Mouse (Mus musculus): ENCODE measurements around the gene Tex19.1. TPM values are rescaled to one million over a fixed set of nuclear protein-coding genes. Genes with fewer than 3 reads are reported as not detected.
"Not testable (repeated sequence)": the region's sequence is repeated elsewhere in the genome, so short reads cannot be mapped to it uniquely, and the experiment has no call there.

The Tex19.1 gene
- not detected in 2 replicates for polyA plus RNA-seq (2016; fragmentation: Nextera tagmentation; extraction: Ambion mirVana)

- H3K4me1 ChIP-seq (replicated peaks) = no peaks in the 10 kb centered on the region
- H3K27ac ChIP-seq = no peak within 1 kb of the TSS
- ATAC-seq (ENCODE audit: insufficient number of reproducible peaks, insufficient read depth, low FRiP score, low TSS enrichment, low read depth) = no peak
- no peak within 1 kb of the TSS for H3K4me2 ChIP-seq
- H3K27me3 ChIP-seq = no peaks in the 10 kb centered on the region
- H3K9ac ChIP-seq (replicated peaks) = no peak within 1 kb of the TSS
- 92% methylated on average over 22 of the region's 22 CpGs for WGBS
- no peaks in the 10 kb centered on the region for H3K36me3 ChIP-seq
- no peak within 1 kb of the TSS for H3K4me3 ChIP-seq (replicated peaks)
- no peaks in the 10 kb centered on the region for H3K9me3 ChIP-seq
Measured at GRCm38 (mm10) chr11:121145865-121146264, at the start of gene Tex19.1. TSS of gene Tex19.1 (plus strand) at chr11:121146143.

- no peak overlapping the region for H3K9ac ChIP-seq (replicated peaks)
- no peaks in the 10 kb centered on the region for H3K36me3 ChIP-seq
- no peak overlapping the region for H3K4me2 ChIP-seq
- ATAC-seq (ENCODE audit: insufficient number of reproducible peaks, insufficient read depth, low FRiP score, low TSS enrichment, low read depth) = no peak
- 0 out of 2 replicates have a peak, but pooled peaks cover 4% of the 10 kb centered on the region for H3K4me1 ChIP-seq (replicated peaks)
- no peak overlapping the region for H3K4me3 ChIP-seq (replicated peaks)
- H3K27me3 ChIP-seq = no peaks in the 10 kb centered on the region
- H3K27ac ChIP-seq = no peak overlapping the region
- 76% methylated on average over 7 of the region's 7 CpGs for WGBS
- H3K9me3 ChIP-seq = no peaks in the 10 kb centered on the region
Measured at GRCm38 (mm10) chr11:121099762-121100161, 46.2 kb upstream of the Tex19.1 start.

DNA sequence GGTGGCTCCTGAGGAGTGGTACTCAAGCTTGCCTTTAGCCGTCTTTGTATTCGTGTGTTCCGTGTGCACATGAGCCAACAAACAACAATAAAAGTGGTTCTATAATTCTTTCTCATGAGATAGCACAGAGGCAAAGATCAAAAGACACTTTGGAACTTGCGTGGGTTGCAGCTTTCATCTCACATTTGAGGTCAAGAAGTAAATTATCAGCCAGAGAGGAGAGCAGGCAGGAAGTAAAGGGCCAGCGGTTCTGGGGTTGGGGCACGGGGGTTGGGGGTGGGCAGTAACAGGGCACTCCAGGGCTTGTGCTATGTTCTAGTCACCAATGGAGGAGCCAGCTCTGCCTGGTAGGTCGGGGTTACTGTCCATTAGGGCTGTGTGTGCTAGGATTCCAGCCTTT, 45.3 kb upstream of the Tex19.1 start:
- Histone ChIP-seq H3K9me3 (no peaks in the 10 kb centered on the region), H3K27ac (no peak overlapping the region), H3K36me3 (no peaks in the 10 kb centered on the region), H3K9ac (replicated peaks) (no peak overlapping the region), H3K4me3 (replicated peaks) (no peak overlapping the region), H3K27me3 (no peaks in the 10 kb centered on the region), H3K4me2 (no peak overlapping the region), H3K4me1 (replicated peaks) (0 out of 2 replicates have a peak, but pooled peaks cover 4% of the 10 kb centered on the region)
- ATAC-seq (ENCODE audit: insufficient number of reproducible peaks, insufficient read depth, low FRiP score, low TSS enrichment, low read depth) = no peak
- 39% methylated on average over 7 of the region's 7 CpGs for WGBS

GRCm38 (mm10) chr11:121101124-121101805, 44.7 kb upstream of the Tex19.1 start:
- no peak overlapping the region for H3K9ac ChIP-seq (replicated peaks)
- ATAC-seq (ENCODE audit: insufficient number of reproducible peaks, insufficient read depth, low FRiP score, low TSS enrichment, low read depth) = no peak
- H3K9me3 ChIP-seq = no peaks in the 10 kb centered on the region
- no peak overlapping the region for H3K4me2 ChIP-seq
- H3K4me3 ChIP-seq (replicated peaks) = no peak overlapping the region
- WGBS = 83% methylated on average over 4 of the region's 4 CpGs
- no peaks in the 10 kb centered on the region for H3K27me3 ChIP-seq
- no peaks in the 10 kb centered on the region for H3K36me3 ChIP-seq
- H3K4me1 ChIP-seq (replicated peaks) = 0 out of 2 replicates have a peak, but pooled peaks cover 4% of the 10 kb centered on the region
- H3K27ac ChIP-seq = no peak overlapping the region

- not testable (repeated sequence) for H3K9me3 ChIP-seq; H3K4me1 ChIP-seq (replicated peaks); H3K9ac ChIP-seq (replicated peaks); H3K4me2 ChIP-seq; H3K4me3 ChIP-seq (replicated peaks); ATAC-seq (ENCODE audit: insufficient number of reproducible peaks, insufficient read depth, low FRiP score, low TSS enrichment, low read depth); H3K36me3 ChIP-seq; H3K27me3 ChIP-seq; H3K27ac ChIP-seq
- 80% methylated on average over 1 of the region's 1 CpGs for WGBS
Measured at GRCm38 (mm10) chr11:121107242-121107641, 38.7 kb upstream of the Tex19.1 start.

- Histone ChIP-seq H3K27me3 (no peaks in the 10 kb centered on the region), H3K9me3 (no peaks in the 10 kb centered on the region), H3K4me3 (replicated peaks) (no peak overlapping the region), H3K4me1 (replicated peaks) (0 out of 2 replicates have a peak, but pooled peaks cover 2% of the 10 kb centered on the region), H3K36me3 (no peaks in the 10 kb centered on the region), H3K9ac (replicated peaks) (no peak overlapping the region), H3K4me2 (no peak overlapping the region), H3K27ac (no peak overlapping the region)
- ATAC-seq (ENCODE audit: insufficient number of reproducible peaks, insufficient read depth, low FRiP score, low TSS enrichment, low read depth) = no peak
- WGBS = 75% methylated on average over 9 of the region's 9 CpGs
Measured at GRCm38 (mm10) chr11:121108061-121108460, 37.9 kb upstream of the Tex19.1 start.

DNA sequence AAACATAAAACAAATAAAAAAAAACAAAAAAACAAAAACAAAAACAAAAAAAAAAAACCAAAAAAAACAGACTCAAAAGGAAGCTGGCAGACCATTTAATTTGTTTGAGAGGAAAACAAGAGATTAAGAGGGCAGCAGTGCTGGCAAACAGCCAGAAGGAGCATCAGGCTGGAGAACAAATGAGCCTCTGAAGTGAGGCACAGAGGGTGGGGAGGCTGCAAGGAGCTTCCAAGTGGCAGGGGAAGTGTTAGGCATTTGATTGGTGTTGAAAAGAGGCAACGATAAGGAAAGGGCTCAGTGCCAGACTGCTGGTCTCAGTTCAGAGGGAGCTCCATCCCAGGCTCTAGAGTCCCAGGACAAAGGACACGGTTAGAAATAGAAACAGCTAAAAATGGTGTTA, 36.0 kb upstream of the Tex19.1 start:
- WGBS = 22% methylated on average over 2 of the region's 2 CpGs
- H3K27me3 ChIP-seq = no peaks in the 10 kb centered on the region
- no peak overlapping the region for H3K27ac ChIP-seq
- H3K4me1 ChIP-seq (replicated peaks) = 0 out of 2 replicates have a peak, but pooled peaks cover 2% of the 10 kb centered on the region
- no peaks in the 10 kb centered on the region for H3K9me3 ChIP-seq
- H3K36me3 ChIP-seq = no peaks in the 10 kb centered on the region
- no peak overlapping the region for H3K4me2 ChIP-seq
- H3K4me3 ChIP-seq (replicated peaks) = no peak overlapping the region
- ATAC-seq (ENCODE audit: insufficient number of reproducible peaks, insufficient read depth, low FRiP score, low TSS enrichment, low read depth) = no peak
- no peak overlapping the region for H3K9ac ChIP-seq (replicated peaks)

DNA sequence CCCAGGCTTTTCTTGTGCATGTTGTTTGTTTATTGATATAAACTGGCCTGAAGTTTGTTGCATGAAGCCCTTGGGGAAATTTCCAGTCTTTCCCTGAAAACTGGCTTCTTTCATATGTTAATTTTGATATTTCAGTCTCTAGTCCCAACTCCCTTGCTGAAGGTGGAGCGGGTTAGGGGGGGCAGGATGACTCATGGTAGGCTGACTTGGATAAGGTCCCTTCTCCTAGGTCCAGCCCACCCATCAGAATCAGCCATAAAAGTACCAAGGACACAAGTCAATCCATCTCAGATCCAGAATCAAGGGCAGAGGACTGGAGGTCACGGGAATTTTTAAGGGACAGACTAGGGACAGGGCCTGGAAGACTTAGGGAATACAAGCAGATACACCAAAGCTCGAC, 34.9 kb upstream of the Tex19.1 start:
- WGBS = 95% methylated on average over 3 of the region's 3 CpGs
- 0 out of 2 replicates have a peak, but pooled peaks cover 2% of the 10 kb centered on the region for H3K4me1 ChIP-seq (replicated peaks)

GRCm38 (mm10) chr11:121111601-121112000, 34.3 kb upstream of the Tex19.1 start:
- Histone ChIP-seq H3K9ac (replicated peaks) (no peak overlapping the region), H3K27me3 (no peaks in the 10 kb centered on the region), H3K4me3 (replicated peaks) (no peak overlapping the region), H3K4me2 (no peak overlapping the region), H3K9me3 (no peaks in the 10 kb centered on the region), H3K4me1 (replicated peaks) (0 out of 2 replicates have a peak, but pooled peaks cover 2% of the 10 kb centered on the region), H3K27ac (no peak overlapping the region), H3K36me3 (no peaks in the 10 kb centered on the region)
- WGBS = 85% methylated on average over 1 of the region's 1 CpGs
- no peak for ATAC-seq (ENCODE audit: insufficient number of reproducible peaks, insufficient read depth, low FRiP score, low TSS enrichment, low read depth)

More for the DNA sequence above, 34.9 kb upstream of the Tex19.1 start:
- Histone ChIP-seq H3K27ac (no peak overlapping the region), H3K9me3 (no peaks in the 10 kb centered on the region), H3K36me3 (no peaks in the 10 kb centered on the region), H3K9ac (replicated peaks) (no peak overlapping the region), H3K4me2 (no peak overlapping the region), H3K27me3 (no peaks in the 10 kb centered on the region), H3K4me3 (replicated peaks) (no peak overlapping the region)
- ATAC-seq (ENCODE audit: insufficient number of reproducible peaks, insufficient read depth, low FRiP score, low TSS enrichment, low read depth) = no peak

DNA sequence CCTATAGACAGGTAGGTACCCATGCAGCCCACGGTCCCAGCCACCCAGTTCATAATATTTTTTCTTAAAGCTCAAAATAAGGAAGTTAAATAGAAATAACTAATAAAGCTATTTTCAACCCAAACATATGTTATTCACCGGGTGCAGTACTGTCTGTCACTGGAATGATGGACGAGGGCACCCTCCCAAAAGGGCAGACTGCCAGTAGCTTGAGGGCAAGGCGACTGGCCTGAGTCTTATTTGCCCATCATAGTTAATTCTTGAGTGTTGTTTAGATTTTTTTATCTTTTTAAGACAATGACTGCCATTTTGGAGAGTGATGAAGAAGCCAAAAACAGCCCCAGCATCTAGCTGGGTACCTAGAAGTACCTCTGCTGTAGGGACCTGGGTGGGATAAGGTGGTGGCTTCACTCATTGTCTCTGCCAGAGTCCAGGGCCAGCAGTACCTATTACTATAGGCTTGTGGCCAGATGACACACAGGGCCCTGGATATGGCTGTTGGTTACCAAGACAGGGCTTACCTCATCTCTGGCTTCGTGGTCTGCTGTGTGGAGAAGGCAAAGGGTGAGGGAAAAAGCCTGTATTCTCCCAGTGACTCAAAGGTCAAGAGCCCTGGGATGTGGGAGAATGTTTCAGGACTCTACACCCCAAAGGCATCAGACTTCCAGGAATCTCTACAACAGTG, 33.7 kb upstream of the Tex19.1 start:
- Histone ChIP-seq H3K27me3 (no peaks in the 10 kb centered on the region), H3K4me1 (replicated peaks) (0 out of 2 replicates have a peak, but pooled peaks cover 2% of the 10 kb centered on the region), H3K4me3 (replicated peaks) (no peak overlapping the region), H3K36me3 (no peaks in the 10 kb centered on the region), H3K4me2 (no peak overlapping the region), H3K9me3 (no peaks in the 10 kb centered on the region), H3K9ac (replicated peaks) (no peak overlapping the region), H3K27ac (no peak overlapping the region)
- 81% methylated on average over 5 of the region's 5 CpGs for WGBS
- ATAC-seq (ENCODE audit: insufficient number of reproducible peaks, insufficient read depth, low FRiP score, low TSS enrichment, low read depth) = no peak

- no peak for ATAC-seq (ENCODE audit: insufficient number of reproducible peaks, insufficient read depth, low FRiP score, low TSS enrichment, low read depth)
- Histone ChIP-seq H3K27me3 (no peaks in the 10 kb centered on the region), H3K27ac (no peak overlapping the region), H3K36me3 (no peaks in the 10 kb centered on the region), H3K9me3 (no peaks in the 10 kb centered on the region), H3K4me1 (replicated peaks) (no peaks in the 10 kb centered on the region), H3K4me2 (no peak overlapping the region), H3K9ac (replicated peaks) (no peak overlapping the region), H3K4me3 (replicated peaks) (no peak overlapping the region)
- WGBS = 91% methylated on average over 18 of the region's 18 CpGs
Measured at GRCm38 (mm10) chr11:121118106-121118505, 27.8 kb upstream of the Tex19.1 start.
